Mouse (Mus musculus) erythroblast, embryonic 14.5 days (primary cell): Measurements from ENCODE around the gene Gm17949.

Experiments
- GATA1 ChIP-seq: IDR thresholded peaks from 2 replicates; pipeline ENCODE4 v1.6.1; 2012; ENCODE audit warnings: low read length, inconsistent platforms, mixed read lengths
- TAL1 ChIP-seq: IDR thresholded peaks from 3 replicates; pipeline ENCODE4 v1.6.1; 2012; ENCODE audit warnings: low read length, inconsistent platforms, mixed read lengths

DNA sequence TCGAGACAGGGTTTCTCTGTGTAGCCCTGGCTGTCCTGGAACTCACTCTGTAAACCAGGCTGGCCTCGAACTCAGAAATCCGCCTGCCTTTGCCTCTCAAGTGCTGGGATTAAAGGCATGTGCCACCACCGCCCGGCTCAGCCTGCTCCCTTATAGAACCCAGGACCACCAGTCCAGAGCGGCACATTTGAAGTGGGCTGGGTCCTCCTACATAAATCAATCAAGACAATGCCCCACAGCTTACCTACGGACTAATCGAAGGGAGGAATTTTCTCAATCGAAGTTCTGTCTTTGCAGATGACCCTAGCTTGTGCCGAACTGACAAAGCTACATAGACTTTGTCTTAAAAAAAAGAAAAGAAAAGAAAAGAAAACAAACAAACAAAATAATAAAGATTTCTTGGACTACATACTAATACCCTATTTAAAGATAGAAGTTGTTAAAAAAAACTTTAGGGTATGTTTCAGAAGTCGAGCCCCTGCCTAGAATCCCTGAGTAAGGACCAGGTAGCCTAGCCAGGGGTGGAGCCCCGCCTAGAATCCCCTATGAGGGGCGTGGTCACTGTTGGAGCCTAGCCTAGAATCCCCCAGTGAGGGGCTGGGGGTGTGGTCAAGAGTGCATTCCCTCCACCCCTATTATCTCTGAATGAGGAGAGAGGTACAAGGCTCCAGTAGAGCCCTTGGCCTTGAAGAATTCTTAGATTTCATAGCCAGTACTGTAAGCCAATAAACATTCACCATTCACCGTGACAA, 37.1 kb upstream of the Gm17949 start:
- no peak for TF ChIP-seq GATA1
- TF ChIP-seq TAL1 = no peak
